Mouse (Mus musculus): Measurements from ENCODE around the gene Slc1a3.

- TF ChIP-seq CTCF (IDR thresholded peaks at IDR 0.05; ENCODE audit: borderline replicate concordance, extremely low read depth, insufficient read depth, insufficient read length) (no peak), POLR2A (IDR thresholded peaks at IDR 0.05; ENCODE audit: borderline replicate concordance, extremely low read depth, insufficient read depth, insufficient read length, poor library complexity, severe bottlenecking) (no peak)
Observed at GRCm38 (mm10) chr15:8733669-8734362, 23.3 kb upstream of the Slc1a3 start.

Data from brain, embryonic 14.5 days (tissue).